1 mouse cellular context compared by ENCODE assay signal in genomic region chr13:55177903-55178496, GRCm38 (mm10).
TF ChIP-seq lines count a peak whose summit lies in the region.

No protein-coding gene starts in this region.

TF ChIP-seq in MEL, 35 proteins besides CTCF, POLR2A, EP300 and RAD21 (continued from another document):
- TF ChIP-seq RCOR1 (IDR thresholded peaks at IDR 0.05; ENCODE audit: low read depth, low read length) (no peak), TCF12 (IDR thresholded peaks at IDR 0.05; ENCODE audit: low read depth, low read length) (no peak), ETS1 (IDR thresholded peaks at IDR 0.05; ENCODE audit: low read depth, low read length) (no peak), E2F4 (IDR thresholded peaks at IDR 0.05; ENCODE audit: borderline replicate concordance, low read depth, low read length) (no peak), USF2 (IDR thresholded peaks at IDR 0.05; ENCODE audit: borderline replicate concordance in 1 of 2, insufficient read depth in 1 of 2, low read depth in 1 of 2, low read length in 2 of 2) (no peak), BHLHE40 (IDR thresholded peaks at IDR 0.05; ENCODE audit: borderline replicate concordance, low read depth, low read length) (no peak), UBTF (IDR thresholded peaks at IDR 0.05; ENCODE audit: borderline replicate concordance, insufficient read depth, low read depth, low read length) (no peak), NRF1 (IDR thresholded peaks at IDR 0.05; ENCODE audit: insufficient read depth, low read depth, low read length, poor library complexity, severe bottlenecking) (no peak), GABPA (IDR thresholded peaks at IDR 0.05; ENCODE audit: low read depth, low read length) (no peak)
TF ChIP-seq in MEL: peak in this region for 0.
